Mouse (Mus musculus): ENCODE data around the gene Cyp2ab1.

GRCm38 (mm10) chr16:20357837-20358236, 32.6 kb upstream of the Cyp2ab1 start:
- TF ChIP-seq POLR2A (IDR thresholded peaks at IDR 0.05; ENCODE audit: extremely low read depth, insufficient read depth, low read length) (no peak), CTCF (IDR thresholded peaks at IDR 0.05; ENCODE audit: extremely low read depth, insufficient read depth, low read length) (no peak)
